Mouse (Mus musculus): Measurements from ENCODE around the gene Dhrs2. TPM values are rescaled to one million over a fixed set of nuclear protein-coding genes. Genes with fewer than 3 reads are reported as not detected.
A peak's percentile ranks its signal among the peaks of the same experiment; 100 is the strongest.

Dhrs2 gene
- polyA plus RNA-seq, 1 experiment from 2014 or later, result not detected

GRCm38 (mm10) chr14:55193876-55194635, 27.8 kb upstream of the Dhrs2 start:
- WGBS, result 65% methylated on average over 14 of the region's 14 CpGs
- H3K27me3 ChIP-seq (ENCODE audit: control insufficient read depth, insufficient read depth, low read length), result peaks cover 4% of the 10 kb centered on the region
- H3K4me3 ChIP-seq (ENCODE audit: low read length), result peak overlapping the region; percentile 19
- no peaks in the 10 kb centered on the region for H3K9me3 ChIP-seq (replicated peaks; ENCODE audit: control insufficient read depth, low read length)
- peak overlapping the region; percentile 18 for H3K4me2 ChIP-seq (ENCODE audit: low read depth, low read length)
- ATAC-seq (replicated peaks; ENCODE audit: extremely low read depth, insufficient read depth, low FRiP score), result no peak
- H3K4me1 ChIP-seq (ENCODE audit: control insufficient read depth, insufficient read depth, low read length), result peaks cover 4% of the 10 kb centered on the region
- no peak overlapping the region for H3K9ac ChIP-seq (ENCODE audit: low read length)
- H3K36me3 ChIP-seq (ENCODE audit: control insufficient read depth, insufficient read depth), result no peaks in the 10 kb centered on the region
- H3K27ac ChIP-seq (ENCODE audit: low read length), result no peak overlapping the region

GRCm38 (mm10) chr14:55194786-55195185, 27.0 kb upstream of the Dhrs2 start:
- 61% methylated on average over 6 of the region's 6 CpGs for WGBS
- peaks cover 4% of the 10 kb centered on the region for H3K27me3 ChIP-seq (ENCODE audit: control insufficient read depth, insufficient read depth, low read length)
- no peak overlapping the region for H3K4me3 ChIP-seq (ENCODE audit: low read length)
- no peak overlapping the region for H3K27ac ChIP-seq (ENCODE audit: low read length)
- peaks cover 4% of the 10 kb centered on the region for H3K4me1 ChIP-seq (ENCODE audit: control insufficient read depth, insufficient read depth, low read length)
- no peak overlapping the region for H3K9ac ChIP-seq (ENCODE audit: low read length)
- no peaks in the 10 kb centered on the region for H3K36me3 ChIP-seq (ENCODE audit: control insufficient read depth, insufficient read depth)
- ATAC-seq (replicated peaks; ENCODE audit: extremely low read depth, insufficient read depth, low FRiP score), result no peak
- H3K9me3 ChIP-seq (replicated peaks; ENCODE audit: control insufficient read depth, low read length), result no peaks in the 10 kb centered on the region
- no peak overlapping the region for H3K4me2 ChIP-seq (ENCODE audit: low read depth, low read length)

GRCm38 (mm10) chr14:55197121-55197520, 24.7 kb upstream of the Dhrs2 start:
- Histone ChIP-seq H3K27ac (ENCODE audit: low read length) (no peak overlapping the region), H3K4me3 (ENCODE audit: low read length) (no peak overlapping the region), H3K36me3 (ENCODE audit: control insufficient read depth, insufficient read depth) (no peaks in the 10 kb centered on the region), H3K9me3 (replicated peaks; ENCODE audit: control insufficient read depth, low read length) (no peaks in the 10 kb centered on the region), H3K9ac (ENCODE audit: low read length) (no peak overlapping the region), H3K4me1 (ENCODE audit: control insufficient read depth, insufficient read depth, low read length) (peaks cover 4% of the 10 kb centered on the region), H3K4me2 (ENCODE audit: low read depth, low read length) (no peak overlapping the region), H3K27me3 (ENCODE audit: control insufficient read depth, insufficient read depth, low read length) (peaks cover 4% of the 10 kb centered on the region)
- 54% methylated on average over 2 of the region's 2 CpGs for WGBS
- ATAC-seq (replicated peaks; ENCODE audit: extremely low read depth, insufficient read depth, low FRiP score), result no peak

- H3K9me3 ChIP-seq (replicated peaks; ENCODE audit: control insufficient read depth, low read length), result no peaks in the 10 kb centered on the region
- no peak overlapping the region for H3K4me2 ChIP-seq (ENCODE audit: low read depth, low read length)
- peaks cover 4% of the 10 kb centered on the region for H3K27me3 ChIP-seq (ENCODE audit: control insufficient read depth, insufficient read depth, low read length)
- H3K36me3 ChIP-seq (ENCODE audit: control insufficient read depth, insufficient read depth), result no peaks in the 10 kb centered on the region
- peaks cover 4% of the 10 kb centered on the region for H3K4me1 ChIP-seq (ENCODE audit: control insufficient read depth, insufficient read depth, low read length)
- no peak overlapping the region for H3K27ac ChIP-seq (ENCODE audit: low read length)
- ATAC-seq (replicated peaks; ENCODE audit: extremely low read depth, insufficient read depth, low FRiP score), result peak; percentile 70
- H3K4me3 ChIP-seq (ENCODE audit: low read length), result no peak overlapping the region
- WGBS, result 42% methylated on average over 2 of the region's 2 CpGs
- no peak overlapping the region for H3K9ac ChIP-seq (ENCODE audit: low read length)
These were observed 23.6 kb upstream of the Dhrs2 start for GRCm38 (mm10) chr14:55198187-55198586.

GRCm38 (mm10) chr14:55204544-55204943, 17.3 kb upstream of the Dhrs2 start:
- no peak overlapping the region for H3K9ac ChIP-seq (ENCODE audit: low read length)
- no peak for ATAC-seq (replicated peaks; ENCODE audit: extremely low read depth, insufficient read depth, low FRiP score)
- H3K4me3 ChIP-seq (ENCODE audit: low read length), result no peak overlapping the region
- H3K4me1 ChIP-seq (ENCODE audit: control insufficient read depth, insufficient read depth, low read length), result no peaks in the 10 kb centered on the region
- H3K4me2 ChIP-seq (ENCODE audit: low read depth, low read length), result no peak overlapping the region
- no peaks in the 10 kb centered on the region for H3K36me3 ChIP-seq (ENCODE audit: control insufficient read depth, insufficient read depth)
- no peaks in the 10 kb centered on the region for H3K27me3 ChIP-seq (ENCODE audit: control insufficient read depth, insufficient read depth, low read length)
- H3K9me3 ChIP-seq (replicated peaks; ENCODE audit: control insufficient read depth, low read length), result no peaks in the 10 kb centered on the region
- WGBS, result 75% methylated on average over 3 of the region's 3 CpGs
- H3K27ac ChIP-seq (ENCODE audit: low read length), result no peak overlapping the region

- H3K27ac ChIP-seq (ENCODE audit: low read length), result no peak overlapping the region
- H3K36me3 ChIP-seq (ENCODE audit: control insufficient read depth, insufficient read depth), result no peaks in the 10 kb centered on the region
- WGBS, result 50% methylated on average over 3 of the region's 3 CpGs
- no peaks in the 10 kb centered on the region for H3K9me3 ChIP-seq (replicated peaks; ENCODE audit: control insufficient read depth, low read length)
- no peaks in the 10 kb centered on the region for H3K27me3 ChIP-seq (ENCODE audit: control insufficient read depth, insufficient read depth, low read length)
- H3K4me2 ChIP-seq (ENCODE audit: low read depth, low read length), result no peak overlapping the region
- no peak overlapping the region for H3K9ac ChIP-seq (ENCODE audit: low read length)
- no peaks in the 10 kb centered on the region for H3K4me1 ChIP-seq (ENCODE audit: control insufficient read depth, insufficient read depth, low read length)
- no peak for ATAC-seq (replicated peaks; ENCODE audit: extremely low read depth, insufficient read depth, low FRiP score)
- no peak overlapping the region for H3K4me3 ChIP-seq (ENCODE audit: low read length)
These were observed 16.6 kb upstream of the Dhrs2 start for GRCm38 (mm10) chr14:55205045-55205750.

- Histone ChIP-seq H3K9ac (ENCODE audit: low read length) (no peak overlapping the region), H3K4me3 (ENCODE audit: low read length) (no peak overlapping the region), H3K36me3 (ENCODE audit: control insufficient read depth, insufficient read depth) (no peaks in the 10 kb centered on the region), H3K4me2 (ENCODE audit: low read depth, low read length) (no peak overlapping the region), H3K27me3 (ENCODE audit: control insufficient read depth, insufficient read depth, low read length) (no peaks in the 10 kb centered on the region), H3K27ac (ENCODE audit: low read length) (no peak overlapping the region), H3K4me1 (ENCODE audit: control insufficient read depth, insufficient read depth, low read length) (no peaks in the 10 kb centered on the region), H3K9me3 (replicated peaks; ENCODE audit: control insufficient read depth, low read length) (no peaks in the 10 kb centered on the region)
- no peak for ATAC-seq (replicated peaks; ENCODE audit: extremely low read depth, insufficient read depth, low FRiP score)
- 75% methylated on average over 2 of the region's 2 CpGs for WGBS
These were observed 13.5 kb upstream of the Dhrs2 start for GRCm38 (mm10) chr14:55208306-55208705.

- H3K36me3 ChIP-seq (ENCODE audit: control insufficient read depth, insufficient read depth), result no peaks in the 10 kb centered on the region
- H3K4me2 ChIP-seq (ENCODE audit: low read depth, low read length), result no peak overlapping the region
- ATAC-seq (replicated peaks; ENCODE audit: extremely low read depth, insufficient read depth, low FRiP score), result no peak
- 66% methylated on average over 3 of the region's 3 CpGs for WGBS
- no peak overlapping the region for H3K27ac ChIP-seq (ENCODE audit: low read length)
- H3K4me3 ChIP-seq (ENCODE audit: low read length), result no peak overlapping the region
- no peak overlapping the region for H3K9ac ChIP-seq (ENCODE audit: low read length)
- H3K27me3 ChIP-seq (ENCODE audit: control insufficient read depth, insufficient read depth, low read length), result no peaks in the 10 kb centered on the region
- H3K4me1 ChIP-seq (ENCODE audit: control insufficient read depth, insufficient read depth, low read length), result no peaks in the 10 kb centered on the region
- H3K9me3 ChIP-seq (replicated peaks; ENCODE audit: control insufficient read depth, low read length), result no peaks in the 10 kb centered on the region
These were observed 8.2 kb upstream of the Dhrs2 start for GRCm38 (mm10) chr14:55213621-55214020.

GRCm38 (mm10) chr14:55214507-55214906, 7.3 kb upstream of the Dhrs2 start:
- Histone ChIP-seq H3K36me3 (ENCODE audit: control insufficient read depth, insufficient read depth) (no peaks in the 10 kb centered on the region), H3K9me3 (replicated peaks; ENCODE audit: control insufficient read depth, low read length) (no peaks in the 10 kb centered on the region), H3K4me2 (ENCODE audit: low read depth, low read length) (no peak overlapping the region), H3K9ac (ENCODE audit: low read length) (no peak overlapping the region), H3K4me1 (ENCODE audit: control insufficient read depth, insufficient read depth, low read length) (no peaks in the 10 kb centered on the region), H3K4me3 (ENCODE audit: low read length) (no peak overlapping the region), H3K27ac (ENCODE audit: low read length) (no peak overlapping the region), H3K27me3 (ENCODE audit: control insufficient read depth, insufficient read depth, low read length) (no peaks in the 10 kb centered on the region)
- no peak for ATAC-seq (replicated peaks; ENCODE audit: extremely low read depth, insufficient read depth, low FRiP score)
- 60% methylated on average over 4 of the region's 4 CpGs for WGBS

All from heart, embryonic 16.5 days (tissue).